Mouse (Mus musculus) liver, embryonic 14.5 days (tissue): ENCODE data around the gene Rpl34.

Experiments used
- CTCF ChIP-seq: IDR thresholded peaks from 2 replicates; pipeline ENCODE4 v1.5.1; 2016; ENCODE audit warnings: antibody characterized with exemption, low read depth, control low read depth
- EP300 ChIP-seq: IDR thresholded peaks from 2 replicates; pipeline ENCODE4 v1.6.1; 2016; ENCODE audit warnings: antibody characterized with exemption, low read depth

- no peak for TF ChIP-seq CTCF
- no peak for TF ChIP-seq EP300
Observed at GRCm38 (mm10) chr3:130681226-130681625, 49.0 kb downstream of the Rpl34 start.
